Mouse (Mus musculus): ENCODE data around the gene Cbr3. TPM values are rescaled to one million over a fixed set of nuclear protein-coding genes. Genes with fewer than 3 reads are reported as not detected.

Cbr3 gene
- polyA plus RNA-seq, 1 experiment from 2014 or later: 4.4 TPM

GRCm38 (mm10) chr16:93731310-93731709, 48.3 kb downstream of the Cbr3 start:
- H3K9me3 ChIP-seq: no peaks in the 10 kb centered on the region
- H3K4me1 ChIP-seq: peaks cover 10% of the 10 kb centered on the region; the same call in 1 of the 2 replicates
- H3K27me3 ChIP-seq: no peaks in the 10 kb centered on the region
- H3K27ac ChIP-seq: no peak overlapping the region
- no peak for ATAC-seq (ENCODE audit: insufficient number of reproducible peaks, insufficient read depth, low FRiP score, low TSS enrichment)
- WGBS: 84% methylated on average over 8 of the region's 8 CpGs
- H3K36me3 ChIP-seq: no peaks in the 10 kb centered on the region
- H3K4me2 ChIP-seq (replicated peaks): no peak overlapping the region
- H3K9ac ChIP-seq: no peak overlapping the region
- no peak overlapping the region for H3K4me3 ChIP-seq

GRCm38 (mm10) chr16:93732875-93733569, 50.0 kb downstream of the Cbr3 start:
- Histone ChIP-seq H3K27me3 (no peaks in the 10 kb centered on the region), H3K4me1 (peaks cover 10% of the 10 kb centered on the region; the same call in 1 of the 2 replicates), H3K36me3 (no peaks in the 10 kb centered on the region), H3K4me3 (no peak overlapping the region), H3K4me2 (replicated peaks) (no peak overlapping the region), H3K27ac (no peak overlapping the region), H3K9me3 (no peaks in the 10 kb centered on the region), H3K9ac (no peak overlapping the region)
- ATAC-seq (ENCODE audit: insufficient number of reproducible peaks, insufficient read depth, low FRiP score, low TSS enrichment): no peak
- WGBS: 74% methylated on average over 18 of the region's 18 CpGs

- no peak overlapping the region for H3K27ac ChIP-seq
- H3K36me3 ChIP-seq: peaks cover 3% of the 10 kb centered on the region; the same call in 1 of the 2 replicates
- H3K27me3 ChIP-seq: no peaks in the 10 kb centered on the region
- no peak overlapping the region for H3K4me3 ChIP-seq
- no peak for ATAC-seq (ENCODE audit: insufficient number of reproducible peaks, insufficient read depth, low FRiP score, low TSS enrichment)
- no peaks in the 10 kb centered on the region for H3K9me3 ChIP-seq
- H3K9ac ChIP-seq: no peak overlapping the region
- no peaks in the 10 kb centered on the region for H3K4me1 ChIP-seq
- 89% methylated on average over 11 of the region's 11 CpGs for WGBS
- H3K4me2 ChIP-seq (replicated peaks): no peak overlapping the region
Measured at GRCm38 (mm10) chr16:93739251-93739650, 56.2 kb downstream of the Cbr3 start.

Other genes starting within 250 kb of the Cbr3 start
- gene Setd4, start 79.2 kb upstream of the Cbr3 start, polyA plus RNA-seq (2016; fragmentation: Nextera tagmentation; extraction: Ambion mirVana): 20.8 and 23.1 TPM in 2 replicates
- gene Cbr1, start 77.4 kb upstream of the Cbr3 start, polyA plus RNA-seq (2016; fragmentation: Nextera tagmentation; extraction: Ambion mirVana): 132 and 133 TPM in 2 replicates
- gene Gm5678, start 55.1 kb upstream of the Cbr3 start, polyA plus RNA-seq (2016; fragmentation: Nextera tagmentation; extraction: Ambion mirVana): not detected in 2 replicates
- gene Dop1b, start 28.7 kb downstream of the Cbr3 start, polyA plus RNA-seq (2016; fragmentation: Nextera tagmentation; extraction: Ambion mirVana): 11.9 and 12.2 TPM in 2 replicates
- 36.9 and 42.3 TPM in 2 replicates for gene Morc3, start 148.9 kb downstream of the Cbr3 start, polyA plus RNA-seq (2016; fragmentation: Nextera tagmentation; extraction: Ambion mirVana)
- 93.5 and 99.0 TPM in 2 replicates for gene Chaf1b, start 200.7 kb downstream of the Cbr3 start, polyA plus RNA-seq (2016; fragmentation: Nextera tagmentation; extraction: Ambion mirVana)

All from embryonic facial prominence, embryonic 12.5 days (tissue).